Mouse (Mus musculus): ENCODE measurements around the gene P2rx7. TPM values are rescaled to one million over a fixed set of nuclear protein-coding genes. Genes with fewer than 3 reads are reported as not detected.

The P2rx7 gene
- polyA plus RNA-seq, 1 experiment from 2014 or later = 0.77 TPM

DNA sequence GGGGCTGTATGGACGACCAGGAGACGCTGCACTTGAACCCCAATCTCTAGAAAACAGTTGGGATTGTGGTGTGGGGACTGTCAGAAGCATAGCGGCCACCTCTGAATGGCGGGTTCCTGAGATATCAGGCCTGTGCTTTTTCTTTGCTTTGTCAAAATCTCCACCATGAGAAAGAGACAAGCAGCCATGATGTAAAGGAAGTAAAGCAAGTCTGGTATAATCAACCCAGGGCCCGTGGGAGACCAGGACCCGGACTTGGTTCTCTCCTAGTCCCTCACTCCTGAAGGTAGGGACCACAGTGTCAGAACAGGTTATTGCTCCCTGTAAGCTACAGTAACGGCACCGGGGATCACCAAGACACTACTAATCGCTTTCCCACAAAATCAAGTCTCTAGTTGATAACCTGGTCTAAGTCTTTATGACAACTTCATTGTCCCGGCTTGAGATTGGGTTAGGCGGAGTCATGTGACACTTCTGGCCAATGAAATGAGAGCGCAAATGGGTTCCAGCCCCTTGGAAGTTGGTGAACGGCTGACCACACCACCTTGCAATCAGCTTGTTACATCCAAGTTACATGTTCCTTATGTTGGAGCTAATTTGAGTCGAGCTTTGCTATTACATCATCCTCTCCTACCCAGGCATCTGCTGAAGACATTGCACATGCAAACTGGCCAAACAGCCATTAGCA is 18.0 kb upstream of the P2rx7 start:
- no peaks in the 10 kb centered on the region; the same call in 1 of the 2 replicates for H3K4me1 ChIP-seq
- ATAC-seq (ENCODE audit: low FRiP score) = no peak
- no peak overlapping the region for H3K27ac ChIP-seq
- H3K27me3 ChIP-seq = no peaks in the 10 kb centered on the region
- H3K9me3 ChIP-seq = no peaks in the 10 kb centered on the region
- WGBS = 89% methylated on average over 14 of the region's 14 CpGs
- no peak overlapping the region for H3K4me2 ChIP-seq
- no peaks in the 10 kb centered on the region for H3K36me3 ChIP-seq (replicated peaks)
- no peak overlapping the region for H3K4me3 ChIP-seq (replicated peaks)
- no peak overlapping the region for H3K9ac ChIP-seq

DNA sequence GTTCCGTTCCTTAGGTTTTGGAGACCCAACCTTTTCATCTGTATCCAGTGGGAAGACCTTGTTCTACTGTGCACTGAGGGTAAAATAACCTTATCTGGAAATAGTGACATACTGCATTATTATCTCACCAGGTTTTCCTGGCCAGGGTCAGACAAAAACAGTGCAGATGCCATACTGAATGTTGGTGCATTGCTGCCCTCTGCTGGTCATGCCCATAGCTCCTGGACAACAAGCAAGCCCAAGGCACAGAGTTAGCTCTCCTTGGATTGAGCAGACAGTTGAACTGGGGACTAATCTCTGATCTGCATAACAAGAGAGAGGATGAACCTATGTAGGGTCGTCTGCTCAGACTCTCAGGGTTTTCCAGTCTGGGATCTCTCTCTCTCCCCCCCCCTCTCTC is 16.5 kb upstream of the P2rx7 start:
- Histone ChIP-seq H3K27ac (no peak overlapping the region), H3K27me3 (no peaks in the 10 kb centered on the region), H3K4me1 (no peaks in the 10 kb centered on the region), H3K9ac (no peak overlapping the region), H3K9me3 (no peaks in the 10 kb centered on the region), H3K4me3 (replicated peaks) (no peak overlapping the region), H3K36me3 (replicated peaks) (no peaks in the 10 kb centered on the region), H3K4me2 (no peak overlapping the region)
- 39% methylated on average over 2 of the region's 2 CpGs for WGBS
- ATAC-seq (ENCODE audit: low FRiP score) = peak; percentile 63; the same call in 1 of the 2 replicates

DNA sequence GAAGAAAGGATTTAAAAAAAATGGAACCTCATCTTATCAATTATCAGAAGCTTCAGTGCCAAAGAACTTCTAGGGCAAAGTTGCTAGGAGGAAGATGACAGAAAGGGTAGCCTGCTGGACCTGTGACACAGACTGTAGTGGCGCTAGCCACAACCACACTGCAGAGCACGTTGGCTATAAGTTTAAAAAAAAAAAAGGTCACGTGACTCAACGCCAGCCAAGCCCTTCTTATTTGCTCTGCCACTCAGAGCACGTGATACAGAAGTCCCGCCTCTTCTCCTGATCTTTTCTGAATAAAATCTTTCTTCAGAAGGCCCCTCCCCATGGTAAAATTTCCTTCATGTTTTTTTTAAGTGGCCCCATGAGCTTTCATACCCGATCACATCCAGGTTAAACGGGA is 8.5 kb upstream of the P2rx7 start:
- Histone ChIP-seq H3K27ac (no peak overlapping the region), H3K4me2 (no peak overlapping the region), H3K4me3 (replicated peaks) (no peak overlapping the region), H3K36me3 (replicated peaks) (no peaks in the 10 kb centered on the region), H3K4me1 (no peaks in the 10 kb centered on the region), H3K27me3 (no peaks in the 10 kb centered on the region), H3K9me3 (no peaks in the 10 kb centered on the region), H3K9ac (no peak overlapping the region)
- no peak for ATAC-seq (ENCODE audit: low FRiP score)
- 79% methylated on average over 8 of the region's 8 CpGs for WGBS

DNA sequence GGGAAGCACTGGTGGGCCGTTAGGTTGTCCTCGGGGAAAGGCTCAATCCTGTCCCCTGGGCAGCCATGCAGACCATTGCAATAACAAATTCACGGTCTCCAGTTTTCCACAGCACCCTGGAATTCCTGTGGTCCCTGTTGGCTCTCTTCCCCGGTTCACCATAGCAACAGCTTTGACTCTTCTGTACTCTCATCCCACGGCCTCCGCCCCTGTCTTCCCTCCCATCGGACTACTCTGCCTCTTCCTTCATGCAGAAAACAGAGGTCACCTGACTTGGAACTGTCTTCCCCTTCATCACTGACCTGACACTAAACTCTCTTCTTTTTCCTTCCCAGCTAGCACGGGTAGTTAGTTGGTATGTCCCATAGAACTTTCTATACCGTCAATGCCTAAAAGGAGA is 7.4 kb upstream of the P2rx7 start:
- Histone ChIP-seq H3K4me2 (no peak overlapping the region), H3K4me1 (no peaks in the 10 kb centered on the region), H3K9ac (no peak overlapping the region), H3K4me3 (replicated peaks) (no peak overlapping the region), H3K9me3 (no peaks in the 10 kb centered on the region), H3K27me3 (no peaks in the 10 kb centered on the region), H3K27ac (no peak overlapping the region), H3K36me3 (replicated peaks) (no peaks in the 10 kb centered on the region)
- WGBS = 85% methylated on average over 9 of the region's 9 CpGs
- ATAC-seq (ENCODE audit: low FRiP score) = no peak

DNA sequence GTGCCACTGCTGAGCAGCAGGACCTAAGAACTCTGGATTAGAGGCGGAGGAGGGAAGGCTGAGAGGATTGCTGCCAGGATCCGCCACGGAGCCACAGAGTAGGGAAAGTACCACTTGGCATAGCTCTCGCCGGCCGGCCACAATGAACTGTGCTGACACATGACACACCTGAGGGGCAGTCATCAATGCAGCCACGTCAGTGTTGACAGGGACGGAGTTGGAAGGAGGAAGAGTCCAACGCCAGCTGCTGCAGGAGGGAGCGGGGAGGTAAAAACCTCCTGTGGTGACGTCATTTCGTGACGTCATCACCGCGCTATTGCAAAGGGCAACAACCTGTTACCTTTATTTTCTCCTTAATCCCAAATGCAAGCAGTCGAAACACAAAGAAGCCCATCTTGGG is 6.8 kb upstream of the P2rx7 start:
- Histone ChIP-seq H3K4me2 (peak overlapping the region; percentile 41), H3K36me3 (replicated peaks) (no peaks in the 10 kb centered on the region), H3K9me3 (no peaks in the 10 kb centered on the region), H3K27ac (no peak overlapping the region), H3K4me3 (replicated peaks) (peak overlapping the region; percentile 21; the same call in 1 of the 2 replicates), H3K4me1 (no peaks in the 10 kb centered on the region), H3K9ac (no peak overlapping the region), H3K27me3 (no peaks in the 10 kb centered on the region)
- 37% methylated on average over 16 of the region's 16 CpGs for WGBS
- ATAC-seq (ENCODE audit: low FRiP score) = no peak

DNA sequence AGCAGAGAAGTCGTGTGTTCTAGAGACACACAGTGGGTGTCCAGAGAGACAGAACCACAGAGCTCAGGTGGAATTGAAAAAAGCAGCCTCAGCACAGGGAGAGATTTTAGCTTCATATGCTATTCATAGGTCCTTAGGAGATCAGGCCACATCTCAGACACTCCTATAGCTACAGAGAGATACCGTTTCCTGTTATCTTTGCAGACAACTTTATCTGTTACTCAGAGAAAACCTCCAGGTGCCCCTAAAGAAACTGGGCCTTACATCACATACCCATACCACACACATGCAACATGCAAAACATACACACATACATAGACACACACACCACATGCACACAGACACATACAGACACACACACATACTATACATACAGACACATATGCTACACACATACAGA is 5.4 kb upstream of the P2rx7 start:
- H3K27ac ChIP-seq = no peak overlapping the region
- H3K4me1 ChIP-seq = no peaks in the 10 kb centered on the region
- H3K9me3 ChIP-seq = no peaks in the 10 kb centered on the region
- no peak for ATAC-seq (ENCODE audit: low FRiP score)
- 89% methylated on average over 2 of the region's 2 CpGs for WGBS
- H3K27me3 ChIP-seq = no peaks in the 10 kb centered on the region
- H3K9ac ChIP-seq = no peak overlapping the region
- H3K36me3 ChIP-seq (replicated peaks) = no peaks in the 10 kb centered on the region
- no peak overlapping the region for H3K4me3 ChIP-seq (replicated peaks)
- no peak overlapping the region for H3K4me2 ChIP-seq

DNA sequence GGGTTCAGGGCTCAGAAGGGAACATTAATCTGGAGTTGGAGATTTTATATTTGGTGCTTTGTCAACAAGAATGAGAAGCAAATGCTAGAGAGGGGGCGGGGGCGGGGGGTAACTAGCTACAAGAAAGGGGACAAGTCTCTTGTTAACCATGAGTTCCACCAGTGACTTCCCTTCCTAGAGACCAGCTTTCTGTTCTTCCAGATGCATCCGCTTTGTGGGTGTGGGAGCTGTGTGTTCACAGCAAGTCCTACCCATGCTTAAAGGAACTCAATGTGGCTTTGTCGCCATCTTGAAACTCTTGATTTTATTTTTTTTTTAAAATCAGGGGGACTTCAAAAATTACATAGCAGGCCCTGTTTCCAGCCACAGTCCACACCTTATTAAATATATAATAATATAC is 4.2 kb upstream of the P2rx7 start:
- no peak overlapping the region for H3K9ac ChIP-seq
- H3K36me3 ChIP-seq (replicated peaks) = no peaks in the 10 kb centered on the region
- ATAC-seq (ENCODE audit: low FRiP score) = no peak
- H3K9me3 ChIP-seq = no peaks in the 10 kb centered on the region
- no peak overlapping the region for H3K4me3 ChIP-seq (replicated peaks)
- no peak overlapping the region for H3K4me2 ChIP-seq
- H3K27me3 ChIP-seq = no peaks in the 10 kb centered on the region
- 93% methylated on average over 4 of the region's 4 CpGs for whole genome bisulfite sequencing
- no peak overlapping the region for H3K27ac ChIP-seq
- H3K4me1 ChIP-seq = 0 out of 2 replicates have a peak, but pooled peaks cover 6% of the 10 kb centered on the region

DNA sequence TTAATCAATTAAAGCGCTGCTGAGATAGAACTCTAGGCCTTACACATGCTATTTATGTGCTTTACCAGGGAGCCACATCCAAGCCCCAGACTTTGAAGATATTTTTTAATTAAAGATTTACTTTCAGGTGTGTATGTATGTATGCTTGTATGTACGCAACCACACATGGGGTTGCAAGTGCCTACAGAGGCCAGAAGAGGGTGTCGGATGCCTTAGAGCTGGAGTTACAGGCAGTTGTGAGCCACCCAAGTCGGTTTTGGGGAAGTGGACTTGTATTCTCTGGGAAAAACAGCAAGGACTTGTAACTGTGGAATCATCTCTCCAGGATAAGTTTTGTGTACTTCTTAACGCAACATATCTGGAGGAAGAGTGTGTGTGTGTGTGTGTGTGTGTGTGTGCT is 3.7 kb upstream of the P2rx7 start:
- no peaks in the 10 kb centered on the region for H3K36me3 ChIP-seq (replicated peaks)
- H3K4me2 ChIP-seq = no peak overlapping the region
- 86% methylated on average over 5 of the region's 5 CpGs for WGBS
- no peak overlapping the region for H3K27ac ChIP-seq
- no peak overlapping the region for H3K9ac ChIP-seq
- ATAC-seq (ENCODE audit: low FRiP score) = no peak
- H3K9me3 ChIP-seq = no peaks in the 10 kb centered on the region
- 0 out of 2 replicates have a peak, but pooled peaks cover 6% of the 10 kb centered on the region for H3K4me1 ChIP-seq
- H3K4me3 ChIP-seq (replicated peaks) = no peak overlapping the region
- H3K27me3 ChIP-seq = no peaks in the 10 kb centered on the region

DNA sequence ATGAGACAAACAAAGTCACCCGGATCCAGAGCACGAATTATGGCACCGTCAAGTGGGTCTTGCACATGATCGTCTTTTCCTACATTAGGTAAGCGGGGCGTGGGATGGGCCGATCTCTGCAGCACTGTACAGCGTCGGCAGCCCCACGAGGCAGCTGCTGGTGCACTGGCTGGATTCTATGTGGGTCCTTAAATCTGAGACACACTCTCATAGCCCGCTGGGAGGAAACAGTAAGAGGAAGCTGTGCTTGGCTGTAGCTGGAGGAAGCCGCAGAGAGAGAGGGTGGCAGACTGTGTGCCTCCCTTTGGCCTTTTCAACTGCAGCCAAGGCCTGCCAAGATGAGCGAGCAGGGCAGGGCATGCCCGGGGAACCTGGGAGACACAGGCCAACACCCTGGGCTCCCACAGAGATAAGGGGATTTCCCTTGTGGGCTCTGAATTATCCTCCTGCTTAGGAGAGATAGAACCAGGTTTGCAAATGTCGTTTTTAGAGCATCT is 448 bp downstream of the P2rx7 start:
- Histone ChIP-seq H3K36me3 (replicated peaks) (no peaks in the 10 kb centered on the region), H3K27me3 (0 out of 2 replicates have a peak, but pooled peaks cover 4% of the 10 kb centered on the region), H3K9ac (no peak overlapping the region), H3K4me2 (no peak overlapping the region), H3K27ac (no peak overlapping the region), H3K4me1 (0 out of 2 replicates have a peak, but pooled peaks cover 6% of the 10 kb centered on the region), H3K9me3 (no peaks in the 10 kb centered on the region), H3K4me3 (replicated peaks) (no peak overlapping the region)
- no peak for ATAC-seq (ENCODE audit: low FRiP score)
- 80% methylated on average over 15 of the region's 15 CpGs for WGBS

DNA sequence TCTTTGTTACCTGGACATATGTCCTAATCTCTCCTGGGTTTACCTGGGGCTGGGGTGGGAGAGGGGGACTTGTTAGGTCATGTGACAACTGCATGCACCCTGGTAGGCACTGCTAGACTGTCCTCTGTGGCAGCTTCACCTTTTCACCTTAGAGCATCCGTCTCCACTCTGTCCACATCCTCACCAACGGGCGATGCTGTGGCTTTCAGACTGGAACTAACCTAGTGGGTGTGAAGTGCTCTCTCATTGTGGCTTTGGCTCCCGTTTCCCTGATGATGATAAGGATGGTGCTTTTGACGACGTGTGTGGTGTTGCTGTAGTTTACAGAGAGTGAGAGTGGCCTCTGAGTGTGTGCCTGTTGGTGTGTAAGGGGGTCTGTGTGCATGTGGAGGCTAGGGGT is 1.6 kb downstream of the P2rx7 start:
- peaks cover 12% of the 10 kb centered on the region; the same call in 1 of the 2 replicates for H3K27me3 ChIP-seq
- no peak for ATAC-seq (ENCODE audit: low FRiP score)
- H3K36me3 ChIP-seq (replicated peaks) = no peaks in the 10 kb centered on the region
- H3K9ac ChIP-seq = no peak overlapping the region
- WGBS = 91% methylated on average over 6 of the region's 6 CpGs
- no peaks in the 10 kb centered on the region for H3K9me3 ChIP-seq
- no peak overlapping the region for H3K4me2 ChIP-seq
- 0 out of 2 replicates have a peak, but pooled peaks cover 6% of the 10 kb centered on the region for H3K4me1 ChIP-seq
- no peak overlapping the region for H3K27ac ChIP-seq
- H3K4me3 ChIP-seq (replicated peaks) = no peak overlapping the region

DNA sequence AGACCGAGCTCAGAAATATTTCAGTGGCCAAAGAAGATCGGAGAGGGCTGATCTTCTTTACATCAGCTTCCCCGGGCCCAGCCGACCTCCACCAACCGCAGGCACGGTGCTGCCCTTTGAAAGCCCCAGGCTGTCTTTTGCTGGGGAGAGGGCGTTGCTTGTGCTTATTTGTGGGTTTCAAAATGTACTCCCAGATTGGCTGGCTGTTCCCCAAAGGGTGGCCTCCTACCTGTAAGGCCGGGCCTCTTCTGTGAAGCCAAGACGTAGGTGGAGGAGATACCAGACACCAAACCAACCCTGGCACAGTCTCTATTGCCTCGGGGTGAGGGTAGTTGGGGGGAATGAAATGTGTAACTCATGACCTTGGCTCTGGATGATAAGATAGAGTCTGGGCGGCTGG is 2.3 kb downstream of the P2rx7 start:
- ATAC-seq (ENCODE audit: low FRiP score) = no peak
- no peaks in the 10 kb centered on the region for H3K9me3 ChIP-seq
- H3K27ac ChIP-seq = no peak overlapping the region
- no peaks in the 10 kb centered on the region for H3K36me3 ChIP-seq (replicated peaks)
- H3K4me2 ChIP-seq = no peak overlapping the region
- peaks cover 16% of the 10 kb centered on the region; the same call in 1 of the 2 replicates for H3K27me3 ChIP-seq
- H3K4me3 ChIP-seq (replicated peaks) = no peak overlapping the region
- H3K4me1 ChIP-seq = 0 out of 2 replicates have a peak, but pooled peaks cover 6% of the 10 kb centered on the region
- 88% methylated on average over 11 of the region's 11 CpGs for WGBS
- H3K9ac ChIP-seq = no peak overlapping the region

DNA sequence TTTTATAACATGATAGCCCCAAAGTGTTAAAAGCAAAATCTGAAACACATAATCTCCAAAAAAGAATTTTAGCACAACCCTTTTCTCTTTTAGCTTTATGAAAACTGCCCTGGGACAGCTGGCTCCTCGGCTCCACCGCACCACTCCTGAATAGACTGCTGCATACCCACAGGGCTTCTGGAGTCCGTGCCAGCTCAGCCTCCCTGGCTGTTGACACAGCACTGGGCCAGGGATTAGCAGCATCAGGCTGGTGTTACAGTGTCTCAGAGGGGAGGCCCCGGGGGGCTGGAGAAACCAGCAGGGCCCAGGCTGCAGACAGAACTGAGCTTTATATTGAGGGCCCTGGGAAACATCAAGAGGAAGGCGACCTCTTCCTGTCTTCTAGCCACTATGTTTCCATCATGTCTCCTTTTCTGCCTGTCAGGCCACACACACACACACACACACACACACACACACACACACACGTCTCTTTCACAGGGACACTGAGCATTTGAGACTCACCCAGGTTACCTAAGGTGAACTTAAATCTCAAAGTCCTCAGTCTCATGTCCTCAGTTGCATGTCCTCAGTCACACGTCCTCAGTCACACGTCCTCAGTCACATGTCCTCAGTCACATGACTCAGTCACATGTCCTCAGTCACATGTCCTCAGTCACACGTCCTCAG is 3.7 kb downstream of the P2rx7 start:
- Histone ChIP-seq H3K4me2 (no peak overlapping the region), H3K4me1 (peaks cover 10% of the 10 kb centered on the region; the same call in 1 of the 2 replicates), H3K36me3 (replicated peaks) (no peaks in the 10 kb centered on the region), H3K4me3 (replicated peaks) (no peak overlapping the region), H3K27ac (no peak overlapping the region), H3K9ac (no peak overlapping the region), H3K27me3 (peaks cover 23% of the 10 kb centered on the region), H3K9me3 (no peaks in the 10 kb centered on the region)
- 75% methylated on average over 9 of the region's 9 CpGs for WGBS
- no peak for ATAC-seq (ENCODE audit: low FRiP score)

Measured in forebrain, embryonic 12.5 days (tissue).